Mouse (Mus musculus): ENCODE measurements around the gene Dscaml1. TPM values are rescaled to one million over a fixed set of nuclear protein-coding genes. Genes with fewer than 3 reads are reported as not detected.

The Dscaml1 gene
- total and polyA plus RNA-seq, 3 experiments, result not detected

GRCm38 (mm10) chr9:45566843-45567578 lies 140.6 kb downstream of the Dscaml1 start:
- Histone ChIP-seq H3K27me3 (ENCODE audit: control insufficient read depth in 1 of 2, insufficient read depth in 2 of 2, low read length in 2 of 2) (no peaks in the 10 kb centered on the region), H3K36me3 (ENCODE audit: control insufficient read depth in 1 of 2, insufficient read depth in 2 of 2, low read length in 2 of 2) (no peaks in the 10 kb centered on the region), H3K4me3 (ENCODE audit: control insufficient read depth in 1 of 2, insufficient read depth in 1 of 2, low read depth in 2 of 2, low read length in 2 of 2) (no peak overlapping the region), H3K79me2 (ENCODE audit: control insufficient read depth, insufficient read depth, low read length, poor library complexity) (no peaks in the 10 kb centered on the region), H3K9me3 (replicated peaks; ENCODE audit: insufficient read depth, low read length) (no peaks in the 10 kb centered on the region), H3K9ac (ENCODE audit: control insufficient read depth, low read depth, low read length, poor library complexity, severe bottlenecking) (no peak overlapping the region), H3K27ac (ENCODE audit: control insufficient read depth, low read depth, low read length) (no peak overlapping the region), H3K4me1 (ENCODE audit: control insufficient read depth in 1 of 2, insufficient read depth in 2 of 2, low read length in 2 of 2) (no peaks in the 10 kb centered on the region)
- no peak for TF ChIP-seq ZMIZ1 (IDR thresholded peaks at IDR 0.05; ENCODE audit: low read depth, low read length)
- no peak for TF ChIP-seq MYC (IDR thresholded peaks at IDR 0.05; ENCODE audit: low read depth, low read length)
- no peak for TF ChIP-seq KAT2A (conservative IDR thresholded peaks at IDR 0.05; ENCODE audit: low read depth, low read length)
- TF ChIP-seq NELFE (IDR thresholded peaks at IDR 0.05; ENCODE audit: low read depth, low read length), result no peak
- TF ChIP-seq POLR2A (IDR thresholded peaks at IDR 0.05; ENCODE audit: control insufficient read depth in 1 of 2, insufficient read depth in 1 of 2, low read depth in 1 of 2, low read length in 2 of 2, poor library complexity in 1 of 2), result no peak
- no peak for TF ChIP-seq ZC3H11A (IDR thresholded peaks at IDR 0.05; ENCODE audit: low read depth, low read length)
- peak; percentile 10 for DNase-seq (ENCODE audit: low read depth, low spot score)

GRCm38 (mm10) chr9:45569680-45570079 lies 143.3 kb downstream of the Dscaml1 start:
- Histone ChIP-seq H3K27ac (ENCODE audit: control insufficient read depth, low read depth, low read length) (no peak overlapping the region), H3K27me3 (ENCODE audit: control insufficient read depth in 1 of 2, insufficient read depth in 2 of 2, low read length in 2 of 2) (no peaks in the 10 kb centered on the region), H3K9me3 (replicated peaks; ENCODE audit: insufficient read depth, low read length) (no peaks in the 10 kb centered on the region), H3K36me3 (ENCODE audit: control insufficient read depth in 1 of 2, insufficient read depth in 2 of 2, low read length in 2 of 2) (no peaks in the 10 kb centered on the region), H3K4me3 (ENCODE audit: control insufficient read depth in 1 of 2, insufficient read depth in 1 of 2, low read depth in 2 of 2, low read length in 2 of 2) (no peak overlapping the region), H3K79me2 (ENCODE audit: control insufficient read depth, insufficient read depth, low read length, poor library complexity) (no peaks in the 10 kb centered on the region), H3K4me1 (ENCODE audit: control insufficient read depth in 1 of 2, insufficient read depth in 2 of 2, low read length in 2 of 2) (no peaks in the 10 kb centered on the region), H3K9ac (ENCODE audit: control insufficient read depth, low read depth, low read length, poor library complexity, severe bottlenecking) (no peak overlapping the region)
- TF ChIP-seq MAFK (IDR thresholded peaks at IDR 0.05; ENCODE audit: borderline replicate concordance, low read depth, low read length) (no peak), POLR2AphosphoS2 (IDR thresholded peaks at IDR 0.05; ENCODE audit: low read length) (no peak), E2F4 (IDR thresholded peaks at IDR 0.05; ENCODE audit: borderline replicate concordance, low read depth, low read length) (no peak), POLR2AphosphoS5 (IDR thresholded peaks at IDR 0.05; ENCODE audit: borderline replicate concordance, low read depth, low read length) (no peak)
- no peak for DNase-seq (ENCODE audit: low read depth, low spot score)

DNA sequence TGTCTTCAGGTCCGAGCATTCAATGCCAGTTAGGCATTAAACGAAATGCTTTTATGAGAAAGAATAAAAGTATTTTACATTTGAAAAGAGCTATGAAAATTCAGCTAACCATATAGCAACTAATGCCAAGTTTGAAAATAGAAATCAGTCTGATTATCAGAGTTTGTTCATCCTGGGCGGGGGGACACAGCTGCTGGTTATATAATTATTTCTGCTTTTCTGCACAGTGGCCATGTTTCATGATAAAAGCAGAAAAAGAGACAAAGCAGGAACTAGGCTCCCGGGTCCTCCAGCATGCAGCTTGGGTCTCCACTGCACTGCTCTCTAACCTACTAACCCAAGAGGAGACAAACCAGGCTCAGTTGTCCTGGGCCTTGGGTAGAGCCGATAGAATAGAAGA lies 143.9 kb downstream of the Dscaml1 start:
- no peaks in the 10 kb centered on the region for H3K36me3 ChIP-seq (ENCODE audit: control insufficient read depth in 1 of 2, insufficient read depth in 2 of 2, low read length in 2 of 2)
- no peak overlapping the region for H3K9ac ChIP-seq (ENCODE audit: control insufficient read depth, low read depth, low read length, poor library complexity, severe bottlenecking)
- no peak overlapping the region for H3K27ac ChIP-seq (ENCODE audit: control insufficient read depth, low read depth, low read length)
- no peaks in the 10 kb centered on the region for H3K4me1 ChIP-seq (ENCODE audit: control insufficient read depth in 1 of 2, insufficient read depth in 2 of 2, low read length in 2 of 2)
- DNase-seq (ENCODE audit: low read depth, low spot score), result no peak
- no peak for TF ChIP-seq RAD21 (IDR thresholded peaks at IDR 0.05; ENCODE audit: low read depth, low read length)
- TF ChIP-seq TBP (IDR thresholded peaks at IDR 0.05; ENCODE audit: low read depth, low read length), result no peak
- no peak for TF ChIP-seq UBTF (IDR thresholded peaks at IDR 0.05; ENCODE audit: borderline replicate concordance, insufficient read depth, low read depth, low read length)
- no peak for TF ChIP-seq POLR2A (IDR thresholded peaks at IDR 0.05; ENCODE audit: control insufficient read depth in 1 of 2, insufficient read depth in 1 of 2, low read depth in 1 of 2, low read length in 2 of 2, poor library complexity in 1 of 2)
- TF ChIP-seq USF2 (IDR thresholded peaks at IDR 0.05; ENCODE audit: borderline replicate concordance in 1 of 2, insufficient read depth in 1 of 2, low read depth in 1 of 2, low read length in 2 of 2), result no peak
- no peak for TF ChIP-seq ZNF384 (IDR thresholded peaks at IDR 0.05; ENCODE audit: low read depth, low read length)
- TF ChIP-seq TCF12 (IDR thresholded peaks at IDR 0.05; ENCODE audit: low read depth, low read length), result no peak
- no peak for TF ChIP-seq TAL1 (IDR thresholded peaks at IDR 0.05; ENCODE audit: low read length)
- H3K4me3 ChIP-seq (ENCODE audit: control insufficient read depth in 1 of 2, insufficient read depth in 1 of 2, low read depth in 2 of 2, low read length in 2 of 2), result no peak overlapping the region
- no peaks in the 10 kb centered on the region for H3K27me3 ChIP-seq (ENCODE audit: control insufficient read depth in 1 of 2, insufficient read depth in 2 of 2, low read length in 2 of 2)
- H3K9me3 ChIP-seq (replicated peaks; ENCODE audit: insufficient read depth, low read length), result no peaks in the 10 kb centered on the region
- H3K79me2 ChIP-seq (ENCODE audit: control insufficient read depth, insufficient read depth, low read length, poor library complexity), result no peaks in the 10 kb centered on the region
